Mouse (Mus musculus): Measurements from ENCODE around the gene Rnf44.
A peak's percentile ranks its signal among the peaks of the same experiment; 100 is the strongest.

The Rnf44 gene

GRCm38 (mm10) chr13:54687096-54687495 is 6.6 kb downstream of the Rnf44 start:
- DNase-seq (ENCODE audit: low spot score in 2 of 2) = peak; percentile 72 to 73

GRCm38 (mm10) chr13:54686139-54687053 is 7.3 kb downstream of the Rnf44 start:
- DNase-seq (ENCODE audit: low spot score in 2 of 2) = no peak

- peak; percentile 25 to 34 for DNase-seq (ENCODE audit: low spot score in 2 of 2)
Measured at GRCm38 (mm10) chr13:54685174-54685573, 8.5 kb downstream of the Rnf44 start.

GRCm38 (mm10) chr13:54684140-54684896 is 9.4 kb downstream of the Rnf44 start:
- DNase-seq (ENCODE audit: low spot score in 2 of 2) = no peak

GRCm38 (mm10) chr13:54683301-54683700 is 10.4 kb downstream of the Rnf44 start:
- DNase-seq (ENCODE audit: low spot score in 2 of 2) = no peak

- DNase-seq (ENCODE audit: low spot score in 2 of 2) = no peak
Measured at GRCm38 (mm10) chr13:54681291-54681690, 12.4 kb downstream of the Rnf44 start.

GRCm38 (mm10) chr13:54680184-54680853 is 13.4 kb downstream of the Rnf44 start:
- no peak for DNase-seq (ENCODE audit: low spot score in 2 of 2)

- DNase-seq (ENCODE audit: low spot score in 2 of 2) = no peak
Measured at GRCm38 (mm10) chr13:54678263-54678662, 15.4 kb downstream of the Rnf44 start.

GRCm38 (mm10) chr13:54675895-54676590 is 17.7 kb downstream of the Rnf44 start:
- peak; percentile 30 to 62 for DNase-seq (ENCODE audit: low spot score in 2 of 2)

GRCm38 (mm10) chr13:54670491-54670890 is 23.2 kb downstream of the Rnf44 start:
- no peak for DNase-seq (ENCODE audit: low spot score in 2 of 2)

- no peak for DNase-seq (ENCODE audit: low spot score in 2 of 2)
Measured at GRCm38 (mm10) chr13:54665062-54665461, 28.6 kb downstream of the Rnf44 start.

- DNase-seq (ENCODE audit: low spot score in 2 of 2) = no peak
Measured at GRCm38 (mm10) chr13:54664509-54664908, 29.2 kb downstream of the Rnf44 start.

GRCm38 (mm10) chr13:54663999-54664398 is 29.7 kb downstream of the Rnf44 start:
- no peak for DNase-seq (ENCODE audit: low spot score in 2 of 2)

GRCm38 (mm10) chr13:54661358-54661757 is 32.3 kb downstream of the Rnf44 start:
- peak in 1 of 2 experiments; percentile 42 for DNase-seq (ENCODE audit: low spot score in 2 of 2)

GRCm38 (mm10) chr13:54660877-54661276 is 32.8 kb downstream of the Rnf44 start:
- no peak for DNase-seq (ENCODE audit: low spot score in 2 of 2)

GRCm38 (mm10) chr13:54650461-54650860 is 43.2 kb downstream of the Rnf44 start:
- DNase-seq (ENCODE audit: low spot score in 2 of 2) = no peak

GRCm38 (mm10) chr13:54635011-54635410 is 58.7 kb downstream of the Rnf44 start:
- no peak for DNase-seq (ENCODE audit: low spot score in 2 of 2)

GRCm38 (mm10) chr13:54632731-54633277 is 60.9 kb downstream of the Rnf44 start:
- DNase-seq (ENCODE audit: low spot score in 2 of 2) = no peak
